Mouse (Mus musculus) spleen, postnatal 14 days (tissue): ENCODE measurements around the gene Caly.

Experiments used
- DNase-seq, 2 experiments: peaks; one replicate each; pipeline ENCODE4 v3.0.0; 2021 to 2022; ENCODE audit warnings: low spot score in 2 of 2

The Caly gene

GRCm38 (mm10) chr7:140037171-140037555 is 45.2 kb downstream of the Caly start:
- no peak for DNase-seq

GRCm38 (mm10) chr7:140036281-140037170 is 45.8 kb downstream of the Caly start, which contains the start of the genes Zfp511 and Tubgcp2:
TSS of gene Zfp511 (plus strand) at chr7:140036391.
TSS of gene Tubgcp2 (minus strand) at chr7:140036669.
- peak; percentile 86 to 89 for DNase-seq

GRCm38 (mm10) chr7:140035456-140035855 is 46.9 kb downstream of the Caly start:
- no peak for DNase-seq

- DNase-seq = no peak
These were observed 49.0 kb downstream of the Caly start for GRCm38 (mm10) chr7:140033386-140033785.

- DNase-seq = no peak
These were observed 50.0 kb downstream of the Caly start for GRCm38 (mm10) chr7:140032366-140032765.

GRCm38 (mm10) chr7:140031771-140032170 is 50.6 kb downstream of the Caly start:
- DNase-seq = no peak
